Mouse (Mus musculus) testis, adult 2 months (tissue): ENCODE measurements around the gene Exoc4. TPM values are rescaled to one million over a fixed set of nuclear protein-coding genes. Genes with fewer than 3 reads are reported as not detected.

Source experiments
- H3K27ac ChIP-seq: fragments of 200-500 bp; 2 replicates; pipeline ENCODE4 v1.5.1; 2012; ENCODE audit warnings: low read depth, low read length; ENCODE audit not compliant: control insufficient read depth, insufficient read depth
- H3K27me3 ChIP-seq: fragments of 200-500 bp; 2 replicates; pipeline ENCODE4 v1.6.1; 2012; ENCODE audit warnings: mild to moderate bottlenecking, low read length, moderate library complexity; ENCODE audit not compliant: control insufficient read depth, insufficient read depth
- H3K36me3 ChIP-seq: fragments of 200-500 bp; 2 replicates; pipeline ENCODE4 v1.6.1; 2012; ENCODE audit warnings: mild to moderate bottlenecking, low read length; ENCODE audit not compliant: control insufficient read depth, insufficient read depth
- H3K4me1 ChIP-seq: fragments of 200-500 bp; 2 replicates; pipeline ENCODE4 v1.6.1; 2012; ENCODE audit warnings: low read length; ENCODE audit not compliant: control insufficient read depth, insufficient read depth
- H3K4me3 ChIP-seq: fragments of 200-500 bp; 2 replicates; pipeline ENCODE4 v1.5.1; 2012; ENCODE audit warnings: low read depth, mild to moderate bottlenecking, low read length, moderate library complexity, mixed read lengths; ENCODE audit not compliant: control insufficient read depth
- CTCF ChIP-seq: fragments of 200-500 bp; IDR thresholded peaks from 2 replicates; pipeline ENCODE4 v1.5.1; 2012; ENCODE audit warnings: low read depth, mild to moderate bottlenecking, inconsistent platforms, low read length, moderate library complexity; ENCODE audit not compliant: control insufficient read depth, insufficient read depth, insufficient replicate concordance
- POLR2A ChIP-seq: fragments of 200-500 bp; IDR thresholded peaks from 2 replicates; pipeline ENCODE4 v1.6.1; 2012; ENCODE audit warnings: low read depth, mild to moderate bottlenecking, inconsistent platforms, low read length, moderate library complexity; ENCODE audit not compliant: control insufficient read depth
- polyA plus RNA-seq: library from polyadenylated mRNA; depleted of rRNA; stranded (reverse); fragments of >200 nt; gene quantifications from 2 replicates; pipeline ENCODE4 v1.2.3, GENCODE M21; 2012

Gene Exoc4
- polyA plus RNA-seq, 1 experiment = 3.3 TPM

DNA sequence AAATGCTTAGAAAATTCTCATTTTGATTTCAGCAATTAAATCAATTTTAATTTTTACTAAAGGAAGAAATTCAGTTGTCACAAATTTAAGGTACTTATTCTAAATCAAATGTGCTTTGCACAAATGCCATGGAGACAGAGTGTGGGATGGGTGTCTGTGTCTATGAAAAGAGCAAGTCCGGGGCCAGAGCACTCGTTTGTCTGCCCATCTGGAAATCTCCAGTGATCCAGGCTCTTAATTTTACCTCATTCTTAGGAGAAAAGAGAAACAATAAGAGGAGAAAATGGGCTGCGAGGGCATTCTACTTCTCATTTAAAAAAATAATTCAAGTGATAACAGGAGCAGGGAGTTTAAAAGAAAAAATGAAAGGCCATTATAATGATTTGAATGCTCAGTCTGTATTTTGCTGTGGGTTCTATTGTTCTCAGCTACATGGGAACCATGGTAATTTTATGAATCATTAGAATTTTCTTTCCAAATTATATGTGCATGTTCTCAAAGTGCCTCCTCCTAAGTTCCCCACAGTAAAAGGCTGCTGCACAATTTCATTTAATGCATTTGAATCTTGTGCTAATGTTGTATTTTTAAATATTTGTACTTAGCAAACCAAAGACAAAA lies 554.7 kb downstream of the Exoc4 start:
- no peak overlapping the region for H3K27ac ChIP-seq
- TF ChIP-seq POLR2A (no peak), CTCF (no peak)
- no peaks in the 10 kb centered on the region for H3K27me3 ChIP-seq
- no peaks in the 10 kb centered on the region for H3K36me3 ChIP-seq
- no peak overlapping the region for H3K4me3 ChIP-seq
- no peaks in the 10 kb centered on the region for H3K4me1 ChIP-seq

- TF ChIP-seq CTCF (no peak), POLR2A (no peak)
- H3K36me3 ChIP-seq = no peaks in the 10 kb centered on the region
- H3K4me3 ChIP-seq = no peak overlapping the region
- no peak overlapping the region for H3K27ac ChIP-seq
- no peaks in the 10 kb centered on the region for H3K4me1 ChIP-seq
- H3K27me3 ChIP-seq = no peaks in the 10 kb centered on the region
These were observed 555.9 kb downstream of the Exoc4 start for GRCm38 (mm10) chr6:33804775-33805174.

- no peaks in the 10 kb centered on the region for H3K27me3 ChIP-seq
- no peak overlapping the region for H3K4me3 ChIP-seq
- no peak for TF ChIP-seq CTCF
- TF ChIP-seq POLR2A = no peak
- H3K27ac ChIP-seq = no peak overlapping the region
- no peaks in the 10 kb centered on the region for H3K4me1 ChIP-seq
- H3K36me3 ChIP-seq = no peaks in the 10 kb centered on the region
These were observed 557.3 kb downstream of the Exoc4 start for GRCm38 (mm10) chr6:33806072-33806782.

DNA sequence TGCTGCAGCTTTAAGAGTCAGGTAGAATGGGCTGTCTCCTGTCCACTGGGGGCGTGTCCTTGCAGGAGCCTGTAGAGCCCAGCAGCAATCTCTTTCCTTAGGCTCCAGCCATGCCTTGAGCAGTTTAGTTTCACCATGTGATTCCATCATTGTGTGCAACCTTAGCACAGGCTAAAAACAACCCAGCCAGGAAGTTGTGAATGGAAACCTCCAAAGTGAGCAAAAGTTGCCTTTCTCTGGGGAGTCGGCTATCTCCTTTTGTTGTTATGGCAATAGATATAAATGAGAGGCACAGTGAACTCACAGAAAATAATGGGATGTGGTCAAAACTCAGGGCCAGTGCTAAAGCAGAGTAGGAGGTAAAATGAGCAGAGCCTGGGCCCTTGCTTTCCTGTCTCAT lies 565.5 kb downstream of the Exoc4 start:
- Histone ChIP-seq H3K27ac (no peak overlapping the region), H3K4me1 (no peaks in the 10 kb centered on the region), H3K36me3 (no peaks in the 10 kb centered on the region), H3K4me3 (no peak overlapping the region), H3K27me3 (no peaks in the 10 kb centered on the region)
- TF ChIP-seq POLR2A (no peak), CTCF (no peak)

DNA sequence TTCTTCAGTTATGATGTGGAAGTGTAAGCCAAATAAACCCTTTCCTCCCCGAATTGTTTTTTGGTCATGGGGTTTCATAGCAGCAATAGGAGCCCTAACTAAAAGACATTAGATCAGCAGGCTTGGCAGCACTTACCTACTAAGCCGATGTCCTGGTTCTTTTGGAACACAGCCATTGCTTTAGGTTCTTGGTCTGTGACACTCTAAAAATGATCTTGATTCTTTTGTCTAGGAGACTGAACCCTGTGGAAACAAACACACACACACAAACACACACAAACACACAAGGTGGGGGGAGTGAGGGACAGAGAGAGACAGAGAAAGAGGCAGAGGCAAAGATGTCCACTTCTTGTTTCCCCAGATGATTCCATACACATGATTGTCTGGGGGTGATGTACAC lies 574.3 kb downstream of the Exoc4 start:
- Histone ChIP-seq H3K27ac (no peak overlapping the region), H3K36me3 (no peaks in the 10 kb centered on the region), H3K27me3 (no peaks in the 10 kb centered on the region), H3K4me1 (no peaks in the 10 kb centered on the region), H3K4me3 (no peak overlapping the region)
- TF ChIP-seq POLR2A (no peak), CTCF (no peak)

GRCm38 (mm10) chr6:33823777-33824302 lies 575.0 kb downstream of the Exoc4 start:
- Histone ChIP-seq H3K27me3 (no peaks in the 10 kb centered on the region), H3K36me3 (no peaks in the 10 kb centered on the region), H3K4me3 (no peak overlapping the region), H3K27ac (no peak overlapping the region), H3K4me1 (no peaks in the 10 kb centered on the region)
- no peak for TF ChIP-seq CTCF
- TF ChIP-seq POLR2A = no peak

DNA sequence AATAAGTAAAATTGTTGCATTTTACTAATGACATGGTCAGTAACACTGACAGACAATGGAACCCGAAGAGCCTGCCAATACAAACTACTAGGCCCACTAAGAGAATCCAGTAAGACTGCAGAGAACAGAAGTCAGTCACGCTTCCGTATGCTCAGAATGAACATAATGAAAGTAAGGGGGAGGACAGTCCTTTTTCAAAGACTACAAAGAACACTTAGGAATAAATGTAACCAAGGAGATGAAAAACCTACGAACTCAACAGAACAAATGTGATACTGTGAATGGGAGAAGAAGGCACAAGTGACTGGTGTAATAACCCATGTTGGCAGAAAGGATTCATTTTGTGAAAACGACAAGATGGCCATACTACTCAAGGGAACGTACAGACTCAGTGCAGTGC lies 579.6 kb downstream of the Exoc4 start:
- no peaks in the 10 kb centered on the region for H3K27me3 ChIP-seq
- TF ChIP-seq CTCF (no peak), POLR2A (no peak)
- no peaks in the 10 kb centered on the region for H3K36me3 ChIP-seq
- no peak overlapping the region for H3K4me3 ChIP-seq
- no peaks in the 10 kb centered on the region for H3K4me1 ChIP-seq
- no peak overlapping the region for H3K27ac ChIP-seq
